Mouse (Mus musculus): ENCODE measurements around the gene Cadps. TPM values are rescaled to one million over a fixed set of nuclear protein-coding genes. Genes with fewer than 3 reads are reported as not detected.

Gene Cadps
- total RNA-seq, 2 experiments from 2014 or later = 10.9 to 17.7 TPM

GRCm38 (mm10) chr14:12388806-12389436 lies 434.0 kb downstream of the Cadps start:
- no peak for DNase-seq

- DNase-seq = no peak
Measured at GRCm38 (mm10) chr14:12388192-12388795, 434.6 kb downstream of the Cadps start.

- no peak for DNase-seq
Measured at GRCm38 (mm10) chr14:12387176-12387575, 435.7 kb downstream of the Cadps start.

GRCm38 (mm10) chr14:12377883-12378282 lies 445.0 kb downstream of the Cadps start:
- no peak for DNase-seq

- no peak for DNase-seq
Measured at GRCm38 (mm10) chr14:12377289-12377688, 445.6 kb downstream of the Cadps start.

GRCm38 (mm10) chr14:12375451-12375850 lies 447.4 kb downstream of the Cadps start:
- no peak for DNase-seq

- DNase-seq = no peak
Measured at GRCm38 (mm10) chr14:12350271-12350916, 472.5 kb downstream of the Cadps start.

- DNase-seq = no peak
Measured at GRCm38 (mm10) chr14:12349334-12350090, 473.4 kb downstream of the Cadps start.

- DNase-seq = no peak
Measured at GRCm38 (mm10) chr14:12348089-12348488, 474.8 kb downstream of the Cadps start, which contains the start of gene Fezf2. Gene Fezf2 (minus strand): TSS chr14:12348189.

- no peak for DNase-seq
Measured at GRCm38 (mm10) chr14:12346865-12347600, 475.8 kb downstream of the Cadps start.

- no peak for DNase-seq
Measured at GRCm38 (mm10) chr14:12346011-12346864, 476.6 kb downstream of the Cadps start.

- no peak for DNase-seq
Measured at GRCm38 (mm10) chr14:12345241-12345921, 477.5 kb downstream of the Cadps start.

GRCm38 (mm10) chr14:12344746-12345240 lies 478.1 kb downstream of the Cadps start:
- DNase-seq = peak; percentile 24

- DNase-seq = no peak
Measured at GRCm38 (mm10) chr14:12344061-12344745, 478.7 kb downstream of the Cadps start.

GRCm38 (mm10) chr14:12343451-12343941 lies 479.4 kb downstream of the Cadps start:
- no peak for DNase-seq

- DNase-seq = no peak
Measured at GRCm38 (mm10) chr14:12342458-12343131, 480.3 kb downstream of the Cadps start.

- DNase-seq = no peak
Measured at GRCm38 (mm10) chr14:12341789-12342457, 481.0 kb downstream of the Cadps start.
